Mouse (Mus musculus): ENCODE measurements at regions not wholly inside any gene's neighbourhood (a gene's known extent, or its start where the extent isn't known, plus 50 kb on each side); places are given as distances from the start of the nearest gene placed in this dataset.

GRCm38 (mm10) chr2:128338474-128338873 is 212.6 kb downstream of the Bcl2l11 start:
- TF ChIP-seq CTCF (IDR thresholded peaks at IDR 0.05; ENCODE audit: low read depth) (no peak), EP300 (IDR thresholded peaks at IDR 0.05; ENCODE audit: low read depth) (no peak)
